Mouse (Mus musculus) urinary bladder, adult 18-20 months (tissue): ENCODE data around the gene Dlec1.

Experiments used
- DNase-seq, 2 experiments: peaks; one replicate each; pipeline ENCODE4 v3.0.0; 2022; ENCODE audit warnings: low spot score in 2 of 2, mixed read lengths in 2 of 2

The Dlec1 gene

GRCm38 (mm10) chr9:119089437-119089836 is 12.8 kb upstream of the Dlec1 start:
- no peak for DNase-seq

GRCm38 (mm10) chr9:119090462-119090861 is 11.8 kb upstream of the Dlec1 start:
- no peak for DNase-seq

DNA sequence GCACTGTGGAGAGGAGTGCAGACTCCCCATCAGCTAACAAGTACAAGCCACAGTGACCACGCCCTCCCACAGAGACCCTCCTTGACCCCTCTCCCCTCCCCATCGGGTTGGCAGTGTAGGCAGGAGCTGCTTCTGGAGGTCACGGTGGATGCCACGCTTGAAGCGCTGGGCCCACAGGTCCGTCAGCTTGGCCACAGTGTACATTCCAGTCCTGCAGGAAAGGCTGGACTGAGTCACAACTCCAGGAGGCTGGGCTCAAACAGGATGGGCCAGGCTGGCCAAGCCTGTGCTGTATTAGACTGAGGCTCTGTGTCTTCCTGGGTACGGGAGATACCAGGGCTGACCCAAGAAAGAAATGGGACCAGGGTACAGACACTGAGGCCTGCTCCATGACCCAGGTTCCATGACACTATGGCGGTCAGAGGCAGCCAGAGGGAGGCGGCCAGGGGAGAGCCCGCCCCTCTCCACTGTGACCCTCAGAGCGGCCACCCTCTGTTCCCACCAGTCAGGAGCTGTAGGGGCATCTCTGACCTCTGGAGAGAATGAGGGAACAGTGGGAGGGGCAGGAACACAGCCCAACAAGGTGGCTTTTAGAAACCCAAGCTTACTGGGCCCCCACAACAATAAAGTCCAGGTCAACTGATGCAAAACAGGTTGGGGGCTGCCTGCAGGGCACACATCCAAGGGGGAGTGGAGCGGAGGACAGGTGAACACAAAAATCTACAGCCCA is 10.5 kb upstream of the Dlec1 start:
- DNase-seq: peak in 1 of 2 experiments; percentile 76

DNA sequence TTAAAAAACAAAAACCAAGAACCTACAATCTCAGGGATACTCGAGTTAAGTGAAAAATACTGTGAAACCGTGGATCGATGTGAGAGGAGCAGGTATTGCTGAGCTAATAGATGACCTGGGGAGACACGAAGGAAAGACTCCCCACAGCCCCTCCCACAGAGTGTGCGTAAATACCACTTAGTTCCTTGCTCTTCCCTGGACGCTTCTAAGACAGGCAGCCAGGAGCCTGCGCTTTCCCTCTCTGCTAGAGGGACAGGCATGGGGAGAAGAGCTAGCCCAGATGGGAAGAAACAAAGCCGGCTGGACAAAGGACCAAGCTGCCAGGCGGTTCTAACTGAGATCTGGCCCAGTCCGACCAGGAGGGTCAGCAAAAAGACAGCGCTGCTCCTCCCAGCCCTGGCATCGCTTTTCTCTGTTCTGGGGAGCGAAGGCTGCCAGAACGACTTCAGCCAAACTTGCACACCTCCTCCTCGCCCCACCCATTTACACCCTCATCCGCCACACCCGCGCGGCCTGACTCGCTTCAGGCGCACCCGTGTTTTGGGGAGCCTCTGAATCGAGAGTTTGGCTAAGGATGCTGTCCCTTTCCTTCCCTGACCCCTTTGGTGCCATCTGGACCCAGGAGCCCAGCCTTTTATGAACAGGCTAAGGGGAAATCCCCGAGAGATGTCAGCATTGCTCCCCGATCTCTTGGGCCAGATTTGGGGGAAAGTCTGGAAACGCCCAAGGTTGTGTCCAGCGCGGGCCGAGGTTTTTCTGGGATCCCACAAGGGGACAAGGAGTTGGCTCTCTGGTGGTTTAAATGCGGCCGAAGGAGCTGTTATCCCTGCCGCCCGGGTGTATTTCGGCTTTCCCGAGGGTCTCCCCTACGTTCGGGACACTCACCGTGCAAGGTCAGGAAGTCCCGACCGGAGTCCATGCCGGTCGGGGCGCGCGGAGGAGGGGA is 9.5 kb upstream of the Dlec1 start:
- peak in 1 of 2 experiments; percentile 57 for DNase-seq

- DNase-seq: peak; percentile 68 to 88
Observed at GRCm38 (mm10) chr9:119093419-119094295, 8.6 kb upstream of the Dlec1 start, which contains the start of gene Plcd1. TSS of gene Plcd1 (minus strand) at chr9:119093502.

DNA sequence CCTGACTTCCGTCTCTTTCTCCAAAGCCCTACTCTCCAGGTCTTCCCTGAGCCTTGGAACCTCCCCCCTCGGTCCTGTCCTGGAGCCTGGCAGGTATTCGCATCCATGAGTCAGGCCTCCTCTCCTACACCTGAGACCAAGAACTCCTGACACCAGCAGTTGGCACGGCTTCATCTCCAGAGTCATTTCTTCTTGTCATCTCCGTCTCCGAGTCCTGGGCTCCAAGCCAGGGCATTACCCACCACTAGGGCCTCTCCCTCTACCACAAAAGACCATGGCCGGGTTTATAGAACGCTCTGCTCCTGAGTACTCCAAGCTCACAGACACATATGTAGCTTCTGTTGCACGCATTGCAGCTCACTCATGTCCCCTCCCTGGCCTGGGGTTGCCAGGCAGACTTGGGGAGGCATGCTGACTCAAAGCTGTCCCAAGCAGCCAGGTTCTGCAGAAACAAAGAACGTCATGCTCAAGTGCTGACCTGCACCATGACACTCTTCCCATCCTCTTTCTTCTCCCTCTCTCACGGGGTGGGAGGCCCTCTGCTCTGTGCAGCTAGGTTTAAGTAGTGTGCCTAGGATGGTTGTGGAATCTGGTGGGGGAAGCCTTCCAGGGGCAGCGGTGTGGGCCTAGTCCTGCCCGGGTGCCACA is 7.7 kb upstream of the Dlec1 start:
- DNase-seq: no peak

- DNase-seq: no peak
Observed at GRCm38 (mm10) chr9:119100177-119100898, 1.9 kb upstream of the Dlec1 start.

DNA sequence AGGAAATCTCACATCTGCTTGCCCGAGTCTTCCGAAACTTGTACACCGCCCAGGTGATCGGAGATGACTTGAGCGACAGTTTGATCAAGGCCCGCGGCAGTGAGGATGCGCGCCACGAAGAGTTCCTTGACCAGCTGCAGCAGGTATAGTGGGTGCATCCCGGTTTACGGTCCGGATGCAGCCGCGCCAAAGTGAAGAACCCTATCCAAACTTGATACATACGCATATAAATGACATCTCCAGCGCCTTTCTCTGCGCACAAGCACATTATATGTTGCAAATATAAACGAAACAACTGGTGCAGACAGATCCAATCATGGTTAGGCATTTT is 470 bp downstream of the Dlec1 start:
- no peak for DNase-seq

GRCm38 (mm10) chr9:119107566-119107965 is 5.3 kb downstream of the Dlec1 start:
- no peak for DNase-seq

- no peak for DNase-seq
Observed at GRCm38 (mm10) chr9:119109685-119110353, 7.5 kb downstream of the Dlec1 start.

GRCm38 (mm10) chr9:119110640-119111039 is 8.4 kb downstream of the Dlec1 start:
- DNase-seq: no peak

- DNase-seq: no peak
Observed at GRCm38 (mm10) chr9:119114911-119115310, 12.6 kb downstream of the Dlec1 start.

DNA sequence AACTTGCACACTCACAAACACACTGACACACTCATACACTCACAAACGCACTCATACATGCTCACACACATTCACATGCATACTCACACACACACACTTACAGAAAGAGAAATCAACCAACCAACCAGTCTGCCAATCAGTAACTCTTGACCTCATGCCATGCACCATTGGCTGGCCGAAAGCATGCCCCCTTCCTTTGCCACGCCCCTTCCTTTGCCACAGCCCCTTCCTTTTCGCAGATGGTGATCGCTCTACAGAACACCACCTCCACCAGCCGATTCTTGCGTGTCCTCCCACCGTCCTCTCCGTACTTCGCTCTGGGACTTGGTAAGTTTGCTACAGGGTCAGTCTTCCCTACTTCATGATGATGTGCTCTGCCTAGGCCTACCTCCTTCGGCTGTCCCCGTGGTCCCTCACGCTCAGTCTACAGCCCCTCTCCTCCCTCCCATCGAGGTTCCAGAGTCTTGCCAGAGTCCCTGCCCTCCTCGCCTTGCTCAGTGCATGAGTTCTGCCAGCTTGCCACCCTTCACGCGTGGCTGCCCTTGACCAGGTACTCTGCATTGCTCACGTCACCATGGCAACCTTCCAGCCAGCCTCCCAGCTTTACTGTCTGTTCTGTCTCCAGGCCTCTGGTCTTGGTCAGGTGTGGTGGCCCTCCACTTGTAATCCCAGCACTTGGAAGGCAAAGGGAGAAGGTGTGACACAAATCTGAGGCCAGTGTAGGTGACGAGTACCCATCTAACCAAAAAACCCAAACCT is 17.3 kb downstream of the Dlec1 start:
- no peak for DNase-seq

- DNase-seq: no peak
Observed at GRCm38 (mm10) chr9:119120168-119120560, 17.9 kb downstream of the Dlec1 start.

DNA sequence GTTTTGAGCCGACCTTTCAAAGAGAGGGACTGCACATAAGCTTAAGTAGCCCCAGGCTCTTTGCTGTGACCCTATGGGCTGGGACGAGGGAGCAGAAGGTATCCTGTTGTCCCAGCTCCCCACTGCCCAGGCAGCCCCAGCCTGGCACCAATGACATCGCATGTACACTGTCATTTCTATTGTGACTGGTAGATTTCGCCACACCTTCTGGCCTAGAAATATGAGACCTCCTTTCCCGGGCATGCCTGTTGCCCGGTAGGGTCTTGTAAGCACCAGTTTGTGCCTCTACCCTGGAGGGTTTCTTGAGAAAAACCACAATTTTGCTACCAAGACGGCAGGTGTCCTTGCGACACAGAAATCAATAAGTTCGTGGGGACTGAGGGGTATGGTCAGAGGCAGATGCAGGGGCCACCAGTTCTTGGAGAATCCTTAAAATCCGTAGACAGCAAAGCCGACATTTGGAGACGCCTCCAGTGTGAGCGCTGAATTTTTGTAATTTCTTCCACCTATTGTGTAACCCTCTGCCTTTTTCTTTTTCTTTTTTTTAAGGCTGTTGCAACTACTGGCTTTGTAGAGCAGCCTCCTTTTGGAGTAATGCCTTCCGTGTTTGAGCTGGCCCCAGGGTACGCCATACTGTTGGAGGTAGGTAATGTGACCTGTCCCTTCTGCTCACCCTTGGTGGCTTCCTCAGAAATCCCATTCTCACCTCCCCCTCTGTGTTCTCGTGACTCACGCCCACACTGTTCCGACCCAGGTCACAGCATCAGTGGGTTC is 20.5 kb downstream of the Dlec1 start:
- DNase-seq: no peak

DNA sequence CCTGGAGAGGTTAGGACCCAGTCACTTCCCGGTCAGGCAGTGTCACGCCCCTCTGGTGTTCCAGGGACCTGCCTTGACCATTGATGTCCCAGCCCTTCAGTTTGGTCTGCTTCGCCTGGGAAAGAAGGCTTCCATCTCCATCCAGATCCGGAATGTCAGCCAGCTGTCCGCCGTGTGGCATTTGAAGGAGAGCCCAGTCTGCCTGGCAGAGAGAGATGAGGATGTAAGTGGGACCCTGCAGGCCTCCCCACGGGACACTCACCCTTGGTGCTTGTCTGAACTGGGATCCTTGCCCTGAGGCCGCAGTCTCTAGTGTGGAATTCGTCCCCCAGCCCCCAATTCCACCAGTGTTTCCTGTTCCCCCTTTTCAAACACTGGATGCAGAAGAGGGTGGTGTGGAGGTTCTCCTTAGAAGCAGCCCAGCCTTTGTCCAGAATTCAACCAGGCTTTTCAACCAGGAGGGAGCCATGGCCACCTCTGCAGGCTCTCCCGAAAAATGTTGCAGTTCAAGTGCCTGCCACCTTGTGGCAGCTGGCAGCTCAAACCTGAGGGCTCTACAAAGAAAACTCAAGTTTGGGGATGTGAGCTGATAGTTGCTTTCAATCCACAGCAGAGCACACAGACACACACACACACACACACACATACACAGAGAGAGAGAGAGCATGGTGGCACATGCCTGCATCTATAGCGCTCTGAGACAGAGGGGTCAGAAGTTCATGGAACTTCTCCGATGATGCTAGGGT is 26.3 kb downstream of the Dlec1 start:
- no peak for DNase-seq

DNA sequence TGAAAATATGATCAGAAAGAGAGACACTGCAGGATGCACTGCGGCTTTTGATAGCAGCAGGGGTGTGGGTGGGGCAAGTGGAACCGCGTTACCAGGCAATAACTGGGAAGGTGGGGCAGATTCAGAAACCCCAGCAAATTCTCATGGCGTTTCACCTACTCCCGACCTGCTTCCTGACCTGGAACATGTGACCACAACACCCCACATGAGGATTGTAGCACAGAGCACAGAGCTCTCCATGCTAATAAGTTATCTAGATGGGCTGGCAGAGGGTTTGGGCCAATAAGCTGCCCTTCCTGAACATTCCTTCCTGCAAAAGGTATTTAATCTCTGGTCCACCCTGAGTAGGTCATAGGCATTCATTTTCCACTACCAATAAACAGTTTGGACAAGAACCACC is 28.4 kb downstream of the Dlec1 start:
- DNase-seq: no peak

GRCm38 (mm10) chr9:119138836-119139235 is 36.6 kb downstream of the Dlec1 start:
- no peak for DNase-seq
